Comparison of ENCODE assay signal across 8 mouse cellular contexts in the genomic region with DNA sequence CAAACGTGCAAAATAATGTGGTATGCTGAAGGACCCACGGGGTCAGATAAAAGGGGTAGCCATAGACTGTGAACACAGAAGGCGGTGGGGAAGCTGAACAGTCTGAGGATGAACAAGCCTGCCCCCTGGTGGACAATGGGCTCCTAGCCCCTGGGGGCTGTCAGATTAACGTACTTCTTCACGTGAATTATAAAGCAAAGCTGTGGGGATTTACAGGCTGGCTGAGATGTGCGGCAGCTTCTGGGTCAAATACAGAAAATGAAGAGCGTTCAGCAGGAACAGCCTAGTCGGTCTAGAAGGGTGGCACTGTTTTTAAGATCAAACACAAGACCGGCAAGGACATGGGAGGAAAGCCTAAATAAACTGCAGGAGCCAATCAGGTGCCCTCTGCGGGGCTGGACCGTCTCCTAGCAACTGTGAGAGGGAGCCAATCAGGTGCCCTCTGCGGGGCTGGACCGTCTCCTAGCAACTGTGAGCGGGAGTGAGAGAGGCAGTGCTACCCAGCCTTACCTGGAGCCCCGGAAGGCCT. TPM values are rescaled to one million over a fixed set of nuclear protein-coding genes. Genes with fewer than 3 reads are reported as not detected.
DNase-seq lines count a peak whose midpoint lies in the region; ATAC-seq and TF ChIP-seq lines count a peak whose summit lies in the region.

No protein-coding gene starts in this region.

- no peak for TF ChIP-seq EP300 in lung, postnatal 0 days (IDR thresholded peaks at IDR 0.05)

- WGBS in hindbrain, embryonic 14.5 days: 8% methylated on average over 15 of the region's 15 CpGs
- 27% methylated on average over 15 of the region's 15 CpGs for WGBS in lung, postnatal 0 days

- peak; percentile 66 for DNase-seq in CD4-positive, CD25-positive, alpha-beta regulatory T cell, adult 2 months (ENCODE audit: low read depth, low spot score)
- peak; percentile 48 for DNase-seq in cerebellum, adult 8-10 months
- DNase-seq in forelimb bud, embryonic 11.5 days (ENCODE audit: low read depth, low spot score): peak; percentile 65
- DNase-seq in hindbrain, embryonic 14.5 days (ENCODE audit: low spot score): peak; percentile 86
- peak; percentile 74 to 79 for DNase-seq in layer of hippocampus, postnatal 10 days (ENCODE audit: low spot score in 2 of 2)
- DNase-seq in lung, postnatal 0 days (ENCODE audit: low spot score): peak; percentile 58
- DNase-seq in right cerebral cortex, adult 2 months (ENCODE audit: low spot score in 2 of 2): peak; percentile 86 to 87

- peak overlapping the region; percentile 41 for H3K4me2 ChIP-seq in hindbrain, embryonic 14.5 days (replicated peaks)
- no peak overlapping the region for H3K4me2 ChIP-seq in lung, postnatal 0 days (replicated peaks; ENCODE audit: low read depth, low read length)

- no peak for ATAC-seq in CD4-positive, CD25-positive, alpha-beta regulatory T cell, adult 4 months
- ATAC-seq in hindbrain, embryonic 14.5 days (ENCODE audit: low FRiP score): peak; percentile 98
- ATAC-seq in lung, postnatal 0 days: peak; percentile 72

- peak; percentile 79 for TF ChIP-seq CTCF in lung, postnatal 0 days (IDR thresholded peaks at IDR 0.05)

- H3K4me1 ChIP-seq in hindbrain, embryonic 14.5 days (replicated peaks; ENCODE audit: control insufficient read depth, insufficient read depth, low read length): peaks cover 5% of the 10 kb centered on the region; the same call in 1 of the 2 replicates
- no peaks in the 10 kb centered on the region for H3K4me1 ChIP-seq in lung, postnatal 0 days (ENCODE audit: insufficient read depth, low read depth, low read length)

- peaks cover 27% of the 10 kb centered on the region for H3K36me3 ChIP-seq in hindbrain, embryonic 14.5 days (replicated peaks; ENCODE audit: control insufficient read depth, insufficient read depth)
- H3K36me3 ChIP-seq in lung, postnatal 0 days (ENCODE audit: insufficient read depth, low read length): no peaks in the 10 kb centered on the region

- peaks cover 8% of the 10 kb centered on the region for H3K9me3 ChIP-seq in hindbrain, embryonic 14.5 days (ENCODE audit: control insufficient read depth, low read length)
- H3K9me3 ChIP-seq in lung, postnatal 0 days (ENCODE audit: low read length): no peaks in the 10 kb centered on the region

- H3K27ac ChIP-seq in hindbrain, embryonic 14.5 days: peak overlapping the region; percentile 51
- H3K27ac ChIP-seq in lung, postnatal 0 days (ENCODE audit: low read length): no peak overlapping the region

- H3K27me3 ChIP-seq in hindbrain, embryonic 14.5 days (ENCODE audit: control insufficient read depth, insufficient read depth, low read length): no peaks in the 10 kb centered on the region
- H3K27me3 ChIP-seq in lung, postnatal 0 days (replicated peaks; ENCODE audit: insufficient read depth, low read length): no peaks in the 10 kb centered on the region

- H3K9ac ChIP-seq in hindbrain, embryonic 14.5 days: no peak overlapping the region
- no peak overlapping the region for H3K9ac ChIP-seq in lung, postnatal 0 days (replicated peaks; ENCODE audit: low read depth)

- H3K4me3 ChIP-seq in hindbrain, embryonic 14.5 days (replicated peaks; ENCODE audit: low read length): peak overlapping the region; percentile 18
- H3K4me3 ChIP-seq in lung, postnatal 0 days (ENCODE audit: low read depth, low read length): no peak overlapping the region

RNA-seq across cellular contexts. Expression of a gene that starts 15.5 kb away (rescaled TPM):
- polyA plus RNA-seq in CD4-positive, CD25-positive, alpha-beta regulatory T cell, adult 4 months (2017; shearing (Covaris generic)): 10 to 100 TPM; 14.7 to 18.3 TPM
- polyA plus RNA-seq in hindbrain, embryonic 14.5 days (2014; fragmentation: Nextera tagmentation; extraction: Ambion mirVana): 6.8 and 9.4 TPM in 2 replicates
- total RNA-seq in layer of hippocampus, postnatal 10 days (2021): 10 to 100 TPM; 18.2 to 19.6 TPM
- polyA plus RNA-seq in lung, postnatal 0 days (2015; fragmentation: Nextera tagmentation; extraction: Ambion mirVana): 1.3 and 1.6 TPM in 2 replicates

RNA-seq across cellular contexts. Expression of a gene that starts 15.6 kb away (rescaled TPM):
- polyA plus RNA-seq in CD4-positive, CD25-positive, alpha-beta regulatory T cell, adult 4 months (2017; shearing (Covaris generic)): 1 to 10 TPM; 3.5 to 4.5 TPM
- polyA plus RNA-seq in hindbrain, embryonic 14.5 days (2014; fragmentation: Nextera tagmentation; extraction: Ambion mirVana): 2.9 and 3.4 TPM in 2 replicates
- total RNA-seq in layer of hippocampus, postnatal 10 days (2021): 1 to 10 TPM; 1.8 to 1.9 TPM
- polyA plus RNA-seq in lung, postnatal 0 days (2015; fragmentation: Nextera tagmentation; extraction: Ambion mirVana): 0.41 TPM in 1 of 2 replicates, not detected in the other
